8 mouse cellular contexts compared by ENCODE assay signal in the genomic region with DNA sequence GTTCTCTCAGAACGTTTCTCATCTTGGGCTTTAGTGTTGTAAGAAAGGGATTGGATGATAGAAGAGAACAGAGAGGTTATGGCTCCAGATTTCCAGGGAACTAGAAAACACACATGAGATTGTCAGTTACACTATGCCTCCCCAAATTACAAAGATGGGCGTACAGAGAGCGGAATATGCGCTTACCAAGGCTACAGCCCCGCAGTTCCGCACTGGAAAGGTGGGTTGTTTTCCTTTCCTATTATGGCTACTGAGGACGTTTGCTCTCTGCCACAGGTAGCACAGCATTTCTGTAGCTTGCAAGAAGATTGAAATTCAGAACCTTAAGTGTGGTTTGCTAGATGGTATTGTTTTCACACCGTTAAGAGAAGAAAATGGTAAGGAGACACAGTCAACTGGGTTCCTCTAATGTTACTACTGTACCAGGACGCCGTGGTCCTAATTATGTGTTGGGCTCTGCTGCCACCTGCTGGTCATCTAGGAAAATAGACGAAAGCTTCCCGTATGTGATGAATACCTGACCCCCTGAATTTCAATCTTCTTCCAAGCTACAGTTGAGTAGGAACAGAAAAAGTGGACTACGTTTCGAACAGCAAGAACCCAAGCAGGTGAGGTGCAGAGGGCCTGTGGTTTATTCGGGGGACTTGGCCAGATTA. TPM values are rescaled to one million over a fixed set of nuclear protein-coding genes. Genes with fewer than 3 reads are reported as not detected.
A peak's percentile ranks its signal among the peaks of the same experiment; 100 is the strongest.
DNase-seq lines count a peak whose midpoint lies in the region; ATAC-seq and TF ChIP-seq lines count a peak whose summit lies in the region.

No protein-coding gene starts in this region.

- 35% methylated on average over 15 of the region's 15 CpGs for WGBS in heart, embryonic 11.5 days (ENCODE audit: insufficient replicate concordance)
- WGBS in forebrain, embryonic 15.5 days = 40% methylated on average over 15 of the region's 15 CpGs
- 40% methylated on average over 15 of the region's 15 CpGs for WGBS in hindbrain, embryonic 14.5 days
- 45% methylated on average over 15 of the region's 15 CpGs for WGBS in midbrain, embryonic 10.5 days
- 32% methylated on average over 15 of the region's 15 CpGs for WGBS in small intestine, adult 2 months

- peak; percentile 54 to 87 for DNase-seq in heart, adult 18-20 months
- DNase-seq in c-Kit-positive CD71-positive TER-119-positive erythroid progenitor cells, embryonic 14.5 days (ENCODE audit: low spot score) = peak; percentile 50
- peak; percentile 93 for DNase-seq in hindbrain, embryonic 14.5 days (ENCODE audit: low spot score)
- DNase-seq in left cerebral cortex, adult 2 months (ENCODE audit: extremely low spot score in 1 of 2, low spot score in 2 of 2) = peak; percentile 71 to 72
- DNase-seq in midbrain, embryonic 10.5 days (ENCODE audit: low spot score) = peak; percentile 68

- H3K9ac ChIP-seq in heart, embryonic 11.5 days (ENCODE audit: low read depth, low read length) = no peak overlapping the region
- H3K9ac ChIP-seq in forebrain, embryonic 15.5 days (replicated peaks) = no peak overlapping the region
- H3K9ac ChIP-seq in hindbrain, embryonic 14.5 days = no peak overlapping the region

- H3K36me3 ChIP-seq in heart, embryonic 11.5 days (ENCODE audit: control insufficient read depth, insufficient read depth, low read length) = no peaks in the 10 kb centered on the region
- H3K36me3 ChIP-seq in forebrain, embryonic 15.5 days = no peaks in the 10 kb centered on the region
- H3K36me3 ChIP-seq in hindbrain, embryonic 14.5 days (replicated peaks; ENCODE audit: control insufficient read depth, insufficient read depth) = no peaks in the 10 kb centered on the region
- no peaks in the 10 kb centered on the region for H3K36me3 ChIP-seq in midbrain, embryonic 10.5 days
- no peaks in the 10 kb centered on the region for H3K36me3 ChIP-seq in small intestine, adult 2 months (ENCODE audit: control insufficient read depth, insufficient read depth, low read length)

- intact Hi-C loops in left cerebral cortex, adult 2 months (cut with DNase I) = loop anchor here (2.0 to 5.0 kb wide), 4 partner anchors 136 to 646 kb away; no protein-coding TSS in a partner anchor

- TF ChIP-seq CTCF in left cerebral cortex, adult 2 months (IDR thresholded peaks at IDR 0.05) = peak; percentile 74
- TF ChIP-seq CTCF in small intestine, adult 2 months (IDR thresholded peaks at IDR 0.05; ENCODE audit: extremely low read depth, insufficient read length, insufficient replicate concordance, low read depth, low read length) = peak; percentile 45; the same call in 1 of the 2 replicates

- no peaks in the 10 kb centered on the region for H3K4me1 ChIP-seq in heart, embryonic 11.5 days (ENCODE audit: control insufficient read depth, insufficient read depth, low read length)
- H3K4me1 ChIP-seq in forebrain, embryonic 15.5 days = no peaks in the 10 kb centered on the region
- no peaks in the 10 kb centered on the region for H3K4me1 ChIP-seq in hindbrain, embryonic 14.5 days (replicated peaks; ENCODE audit: control insufficient read depth, insufficient read depth, low read length)
- no peaks in the 10 kb centered on the region for H3K4me1 ChIP-seq in midbrain, embryonic 10.5 days
- no peaks in the 10 kb centered on the region for H3K4me1 ChIP-seq in small intestine, adult 2 months (ENCODE audit: control insufficient read depth, insufficient read depth, insufficient read length, low read length)

- no peak for ATAC-seq in heart, embryonic 11.5 days (replicated peaks; ENCODE audit: insufficient number of reproducible peaks, low FRiP score, low TSS enrichment)
- peak; percentile 85 for ATAC-seq in forebrain, embryonic 15.5 days (replicated peaks)
- ATAC-seq in hindbrain, embryonic 14.5 days (ENCODE audit: low FRiP score) = peak; percentile 76; the same call in 1 of the 2 replicates

- TF ChIP-seq POLR2A in small intestine, adult 2 months (IDR thresholded peaks at IDR 0.05; ENCODE audit: low read depth, low read length) = no peak

- H3K27ac ChIP-seq in heart, embryonic 11.5 days (ENCODE audit: low read depth, low read length) = no peak overlapping the region
- no peak overlapping the region for H3K27ac ChIP-seq in forebrain, embryonic 15.5 days (replicated peaks)
- H3K27ac ChIP-seq in hindbrain, embryonic 14.5 days = no peak overlapping the region
- H3K27ac ChIP-seq in left cerebral cortex, adult 2 months = no peak overlapping the region
- H3K27ac ChIP-seq in midbrain, embryonic 10.5 days (replicated peaks) = no peak overlapping the region
- no peak overlapping the region for H3K27ac ChIP-seq in small intestine, adult 2 months (ENCODE audit: insufficient read depth, low read depth, low read length)

- no peak overlapping the region for H3K4me3 ChIP-seq in heart, embryonic 11.5 days (ENCODE audit: low read depth, low read length)
- no peak overlapping the region for H3K4me3 ChIP-seq in forebrain, embryonic 15.5 days
- H3K4me3 ChIP-seq in hindbrain, embryonic 14.5 days (replicated peaks; ENCODE audit: low read length) = no peak overlapping the region
- no peak overlapping the region for H3K4me3 ChIP-seq in left cerebral cortex, adult 2 months
- H3K4me3 ChIP-seq in midbrain, embryonic 10.5 days = no peak overlapping the region
- H3K4me3 ChIP-seq in small intestine, adult 2 months (ENCODE audit: low read depth, low read length) = no peak overlapping the region

- H3K9me3 ChIP-seq in heart, embryonic 11.5 days (replicated peaks; ENCODE audit: control insufficient read depth, low read length) = no peaks in the 10 kb centered on the region
- no peaks in the 10 kb centered on the region for H3K9me3 ChIP-seq in forebrain, embryonic 15.5 days
- no peaks in the 10 kb centered on the region for H3K9me3 ChIP-seq in hindbrain, embryonic 14.5 days (ENCODE audit: control insufficient read depth, low read length)
- H3K9me3 ChIP-seq in midbrain, embryonic 10.5 days (replicated peaks) = no peaks in the 10 kb centered on the region

- H3K4me2 ChIP-seq in heart, embryonic 11.5 days = no peak overlapping the region
- no peak overlapping the region for H3K4me2 ChIP-seq in forebrain, embryonic 15.5 days (replicated peaks)
- no peak overlapping the region for H3K4me2 ChIP-seq in hindbrain, embryonic 14.5 days (replicated peaks)

- no peaks in the 10 kb centered on the region for H3K27me3 ChIP-seq in heart, embryonic 11.5 days (ENCODE audit: control insufficient read depth, insufficient read depth, low read length)
- H3K27me3 ChIP-seq in forebrain, embryonic 15.5 days = no peaks in the 10 kb centered on the region
- H3K27me3 ChIP-seq in hindbrain, embryonic 14.5 days (ENCODE audit: control insufficient read depth, insufficient read depth, low read length) = no peaks in the 10 kb centered on the region
- H3K27me3 ChIP-seq in midbrain, embryonic 10.5 days (ENCODE audit: low read depth, poor library complexity, severe bottlenecking) = 0 out of 2 replicates have a peak, but pooled peaks cover 4% of the 10 kb centered on the region
- no peaks in the 10 kb centered on the region for H3K27me3 ChIP-seq in small intestine, adult 2 months (ENCODE audit: control insufficient read depth, insufficient read depth, low read length)

RNA-seq across cellular contexts. Expression of gene Gm12789, which starts 12.0 kb away (rescaled TPM):
- total RNA-seq in heart, adult 18-20 months (2021) = not detected
- polyA plus RNA-seq in heart, embryonic 11.5 days (2014; fragmentation: Nextera tagmentation; extraction: Ambion mirVana) = not detected in 2 replicates
- polyA plus RNA-seq in forebrain, embryonic 15.5 days (2015; fragmentation: Nextera tagmentation; extraction: Ambion mirVana) = not detected in 2 replicates
- polyA plus RNA-seq in hindbrain, embryonic 14.5 days (2014; fragmentation: Nextera tagmentation; extraction: Ambion mirVana) = not detected in 2 replicates
- total RNA-seq in left cerebral cortex, adult 2 months (2021) = not detected
- not detected in 2 replicates for polyA plus RNA-seq in midbrain, embryonic 10.5 days (2016; fragmentation: Nextera tagmentation; extraction: Ambion mirVana)
- not detected in 2 replicates for polyA plus RNA-seq in small intestine, adult 2 months (2012; rRNA removed)

RNA-seq across cellular contexts. Expression of gene Gm12790, which starts 17.5 kb away (rescaled TPM):
- not detected for total RNA-seq in heart, adult 18-20 months (2021)
- polyA plus RNA-seq in heart, embryonic 11.5 days (2014; fragmentation: Nextera tagmentation; extraction: Ambion mirVana) = not detected in 2 replicates
- polyA plus RNA-seq in forebrain, embryonic 15.5 days (2015; fragmentation: Nextera tagmentation; extraction: Ambion mirVana) = not detected in 2 replicates
- polyA plus RNA-seq in hindbrain, embryonic 14.5 days (2014; fragmentation: Nextera tagmentation; extraction: Ambion mirVana) = not detected in 2 replicates
- total RNA-seq in left cerebral cortex, adult 2 months (2021) = not detected
- not detected in 2 replicates for polyA plus RNA-seq in midbrain, embryonic 10.5 days (2016; fragmentation: Nextera tagmentation; extraction: Ambion mirVana)
- polyA plus RNA-seq in small intestine, adult 2 months (2012; rRNA removed) = not detected in 2 replicates

RNA-seq across cellular contexts. Expression of gene Gm12794, which starts 58.2 kb away (rescaled TPM):
- not detected for total RNA-seq in heart, adult 18-20 months (2021)
- polyA plus RNA-seq in heart, embryonic 11.5 days (2014; fragmentation: Nextera tagmentation; extraction: Ambion mirVana) = not detected in 2 replicates
- polyA plus RNA-seq in forebrain, embryonic 15.5 days (2015; fragmentation: Nextera tagmentation; extraction: Ambion mirVana) = not detected in 2 replicates
- polyA plus RNA-seq in hindbrain, embryonic 14.5 days (2014; fragmentation: Nextera tagmentation; extraction: Ambion mirVana) = not detected in 2 replicates
- total RNA-seq in left cerebral cortex, adult 2 months (2021) = not detected
- polyA plus RNA-seq in midbrain, embryonic 10.5 days (2016; fragmentation: Nextera tagmentation; extraction: Ambion mirVana) = not detected in 2 replicates
- polyA plus RNA-seq in small intestine, adult 2 months (2012; rRNA removed) = not detected in 2 replicates
